Mouse (Mus musculus): ENCODE data around the gene Olfr279. TPM values are rescaled to one million over a fixed set of nuclear protein-coding genes. Genes with fewer than 3 reads are reported as not detected.
"Not testable (repeated sequence)": the region's sequence is repeated elsewhere in the genome, so short reads cannot be mapped to it uniquely, and the experiment has no call there.

Olfr279 gene
- total RNA-seq, 2 experiments from 2014 or later, result not detected

- TF ChIP-seq CTCF (IDR thresholded peaks at IDR 0.05), result no peak
- DNase-seq, result no peak
- Histone ChIP-seq H3K27ac (no peak overlapping the region), H3K4me3 (no peak overlapping the region)
- intact Hi-C loops (cut with DNase I), result no loop called here
Observed at GRCm38 (mm10) chr15:98486433-98487021, 5.7 kb upstream of the Olfr279 start.

- intact Hi-C loops (cut with DNase I), result no loop called here
- Histone ChIP-seq H3K27ac (peak overlapping the region; percentile 12; the same call in 1 of the 2 replicates), H3K4me3 (no peak overlapping the region)
- no peak for DNase-seq
- no peak for TF ChIP-seq CTCF (IDR thresholded peaks at IDR 0.05)
Observed at GRCm38 (mm10) chr15:98491332-98491731, 870 bp upstream of the Olfr279 start.

- intact Hi-C loops (cut with DNase I), result no loop called here
- no peak for TF ChIP-seq CTCF (IDR thresholded peaks at IDR 0.05)
- Histone ChIP-seq H3K4me3 (no peak overlapping the region), H3K27ac (no peak overlapping the region)
- no peak for DNase-seq
Observed at GRCm38 (mm10) chr15:98497631-98498030, 5.4 kb downstream of the Olfr279 start.

GRCm38 (mm10) chr15:98503317-98503716 lies 11.1 kb downstream of the Olfr279 start:
- intact Hi-C loops (cut with DNase I), result no loop called here
- no peak for DNase-seq
- TF ChIP-seq CTCF (IDR thresholded peaks at IDR 0.05), result no peak
- Histone ChIP-seq H3K4me3 (no peak overlapping the region), H3K27ac (no peak overlapping the region)

- TF ChIP-seq CTCF (IDR thresholded peaks at IDR 0.05), result peak; percentile 78
- H3K4me3 ChIP-seq, result no peak overlapping the region
- DNase-seq, result peak; percentile 77
- H3K27ac ChIP-seq, result no peak overlapping the region
- intact Hi-C loops (cut with DNase I), result no loop called here
Observed at GRCm38 (mm10) chr15:98504514-98504913, 12.3 kb downstream of the Olfr279 start.

- intact Hi-C loops (cut with DNase I), result no loop called here
- no peak for DNase-seq
- H3K27ac ChIP-seq, result peak overlapping the region; percentile 46; the same call in 1 of the 2 replicates
- peak; percentile 22; the same call in 1 of the 2 replicates for TF ChIP-seq CTCF (IDR thresholded peaks at IDR 0.05)
- H3K4me3 ChIP-seq, result no peak overlapping the region
Observed at GRCm38 (mm10) chr15:98506253-98506957, 14.2 kb downstream of the Olfr279 start.

GRCm38 (mm10) chr15:98507321-98507720 lies 15.1 kb downstream of the Olfr279 start:
- no peak for TF ChIP-seq CTCF (IDR thresholded peaks at IDR 0.05)
- no peak for DNase-seq
- intact Hi-C loops (cut with DNase I), result no loop called here
- Histone ChIP-seq H3K4me3 (no peak overlapping the region), H3K27ac (no peak overlapping the region)

GRCm38 (mm10) chr15:98509387-98509786 lies 17.2 kb downstream of the Olfr279 start:
- intact Hi-C loops (cut with DNase I), result loop anchor here (1.0 kb wide), 1 partner anchor 25 kb away; no protein-coding TSS in a partner anchor
- TF ChIP-seq CTCF (IDR thresholded peaks at IDR 0.05), result no peak
- Histone ChIP-seq H3K27ac (no peak overlapping the region), H3K4me3 (no peak overlapping the region)
- no peak for DNase-seq

GRCm38 (mm10) chr15:98510438-98511385 lies 18.5 kb downstream of the Olfr279 start:
- peak; percentile 86 for DNase-seq
- Histone ChIP-seq H3K27ac (peak overlapping the region; percentile 76), H3K4me3 (peak overlapping the region; percentile 75)
- intact Hi-C loops (cut with DNase I), result loop anchor here (2.0 to 5.0 kb wide), 2 partner anchors 57 to 106 kb away; no protein-coding TSS in a partner anchor
- TF ChIP-seq CTCF (IDR thresholded peaks at IDR 0.05), result peak; percentile 71

- DNase-seq, result no peak
- H3K27ac ChIP-seq, result peak overlapping the region; percentile 76
- no peak for TF ChIP-seq CTCF (IDR thresholded peaks at IDR 0.05)
- peak overlapping the region; percentile 75 for H3K4me3 ChIP-seq
- intact Hi-C loops (cut with DNase I), result loop anchor here (2.0 to 5.0 kb wide), 2 partner anchors 56 to 105 kb away; no protein-coding TSS in a partner anchor
Observed at GRCm38 (mm10) chr15:98511386-98511928, 19.3 kb downstream of the Olfr279 start.

GRCm38 (mm10) chr15:98512232-98512631 lies 20.0 kb downstream of the Olfr279 start:
- H3K27ac ChIP-seq, result peak overlapping the region; percentile 76
- peak overlapping the region; percentile 28; the same call in 1 of the 2 replicates for H3K4me3 ChIP-seq
- intact Hi-C loops (cut with DNase I), result loop anchor here (5.0 kb wide), 1 partner anchor 55 kb away; no protein-coding TSS in a partner anchor
- DNase-seq, result no peak
- TF ChIP-seq CTCF (IDR thresholded peaks at IDR 0.05), result no peak

- intact Hi-C loops (cut with DNase I), result loop anchor here (5.0 kb wide), 1 partner anchor 54 kb away; no protein-coding TSS in a partner anchor
- DNase-seq, result peak; percentile 67
- H3K4me3 ChIP-seq, result peak overlapping the region; percentile 28
- no peak for TF ChIP-seq CTCF (IDR thresholded peaks at IDR 0.05)
- H3K27ac ChIP-seq, result peak overlapping the region; percentile 76
Observed at GRCm38 (mm10) chr15:98512799-98513321, 20.7 kb downstream of the Olfr279 start.

- intact Hi-C loops (cut with DNase I), result loop anchor here (5.0 kb wide), 1 partner anchor 54 kb away; no protein-coding TSS in a partner anchor
- not testable (repeated sequence) for H3K4me3 ChIP-seq, DNase-seq
- peak overlapping the region; percentile 76 for H3K27ac ChIP-seq
Observed at GRCm38 (mm10) chr15:98513676-98514075, 21.5 kb downstream of the Olfr279 start.
